Mouse (Mus musculus) thymus, adult 18-20 months (tissue): ENCODE data around the gene Slc44a1.

Source experiments
- DNase-seq, 2 experiments: peaks; one replicate each; pipeline ENCODE4 v3.0.0; 2022; ENCODE audit warnings: mixed read lengths in 2 of 2

Slc44a1 gene

GRCm38 (mm10) chr4:53474109-53474508 is 33.9 kb downstream of the Slc44a1 start:
- no peak for DNase-seq

- no peak for DNase-seq
These were observed 35.2 kb downstream of the Slc44a1 start for GRCm38 (mm10) chr4:53475230-53475952.

GRCm38 (mm10) chr4:53478644-53479043 is 38.4 kb downstream of the Slc44a1 start:
- DNase-seq: no peak

- no peak for DNase-seq
These were observed 47.3 kb downstream of the Slc44a1 start for GRCm38 (mm10) chr4:53487216-53488188.

GRCm38 (mm10) chr4:53488803-53489202 is 48.6 kb downstream of the Slc44a1 start:
- no peak for DNase-seq

GRCm38 (mm10) chr4:53490371-53490770 is 50.2 kb downstream of the Slc44a1 start:
- no peak for DNase-seq

GRCm38 (mm10) chr4:53491269-53491668 is 51.1 kb downstream of the Slc44a1 start:
- no peak for DNase-seq

GRCm38 (mm10) chr4:53495646-53496045 is 55.4 kb downstream of the Slc44a1 start:
- no peak for DNase-seq

- no peak for DNase-seq
These were observed 62.6 kb downstream of the Slc44a1 start for GRCm38 (mm10) chr4:53502764-53503163.

GRCm38 (mm10) chr4:53512131-53512916 is 72.1 kb downstream of the Slc44a1 start:
- DNase-seq: no peak

- DNase-seq: peak; percentile 9 to 32
These were observed 73.3 kb downstream of the Slc44a1 start for GRCm38 (mm10) chr4:53513276-53514081.

- DNase-seq: no peak
These were observed 75.9 kb downstream of the Slc44a1 start for GRCm38 (mm10) chr4:53516011-53516532.

- DNase-seq: no peak
These were observed 79.2 kb downstream of the Slc44a1 start for GRCm38 (mm10) chr4:53519429-53519828.

GRCm38 (mm10) chr4:53521028-53521427 is 80.8 kb downstream of the Slc44a1 start:
- no peak for DNase-seq

- no peak for DNase-seq
These were observed 82.4 kb downstream of the Slc44a1 start for GRCm38 (mm10) chr4:53522655-53523054.

GRCm38 (mm10) chr4:53525503-53525902 is 85.3 kb downstream of the Slc44a1 start:
- DNase-seq: no peak

- no peak for DNase-seq
These were observed 85.8 kb downstream of the Slc44a1 start for GRCm38 (mm10) chr4:53525994-53526393.

GRCm38 (mm10) chr4:53526446-53526845 is 86.2 kb downstream of the Slc44a1 start:
- no peak for DNase-seq

- no peak for DNase-seq
These were observed 95.6 kb downstream of the Slc44a1 start for GRCm38 (mm10) chr4:53535795-53536194.

- no peak for DNase-seq
These were observed 96.9 kb downstream of the Slc44a1 start for GRCm38 (mm10) chr4:53537101-53537500.

- no peak for DNase-seq
These were observed 97.3 kb downstream of the Slc44a1 start for GRCm38 (mm10) chr4:53537539-53537938.

- no peak for DNase-seq
These were observed 98.4 kb downstream of the Slc44a1 start for GRCm38 (mm10) chr4:53538600-53538999.
